Mouse (Mus musculus): ENCODE measurements around the gene Wdr82.
"Not testable (repeated sequence)": the region's sequence is repeated elsewhere in the genome, so short reads cannot be mapped to it uniquely, and the experiment has no call there.

Gene Wdr82

DNA sequence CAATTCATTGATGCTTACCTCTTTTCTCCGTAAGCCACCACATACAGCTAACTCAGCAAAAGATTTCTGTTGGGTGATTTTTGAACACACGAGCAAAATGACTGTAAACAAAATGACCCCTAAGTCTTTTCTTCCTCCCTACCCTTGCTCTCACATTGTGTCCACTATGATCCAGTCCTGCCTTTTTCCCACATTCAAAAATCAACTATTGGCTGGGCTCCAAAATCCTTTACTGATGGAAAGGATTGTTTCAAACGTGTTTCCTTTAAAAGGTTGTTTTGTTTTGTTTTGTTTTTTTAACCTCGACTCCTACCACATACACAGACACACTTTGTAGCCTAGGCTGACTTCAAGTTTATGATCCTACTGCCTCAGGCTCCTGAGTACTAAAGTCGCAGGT, 10.3 kb upstream of the Wdr82 start:
- no peak for DNase-seq (ENCODE audit: low spot score in 2 of 2)

DNA sequence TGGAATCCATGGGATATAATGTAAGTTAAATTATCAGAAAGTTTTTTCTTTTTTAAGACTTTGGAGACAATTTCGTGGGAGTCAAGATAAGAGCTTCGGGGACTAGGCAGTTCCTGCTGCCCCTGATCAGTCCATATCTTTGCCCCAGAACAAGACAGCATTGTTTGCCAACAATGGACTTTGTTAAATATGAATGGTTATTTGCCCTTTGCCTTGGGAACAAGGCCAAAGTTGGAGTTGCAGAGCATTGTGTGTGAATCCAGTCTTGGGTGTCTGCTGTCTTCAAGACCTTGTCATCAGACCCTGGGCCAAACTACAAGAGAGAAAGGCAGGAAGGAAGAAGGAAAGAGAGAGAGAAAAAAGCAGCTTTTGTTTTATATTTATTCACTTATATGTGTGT, 4.0 kb upstream of the Wdr82 start:
- no peak for DNase-seq (ENCODE audit: low spot score in 2 of 2)

- no peak for DNase-seq (ENCODE audit: low spot score in 2 of 2)
These were observed 3.5 kb upstream of the Wdr82 start for GRCm38 (mm10) chr9:106167241-106167640.

GRCm38 (mm10) chr9:106167703-106168102, 3.0 kb upstream of the Wdr82 start:
- no peak for DNase-seq (ENCODE audit: low spot score in 2 of 2)

DNA sequence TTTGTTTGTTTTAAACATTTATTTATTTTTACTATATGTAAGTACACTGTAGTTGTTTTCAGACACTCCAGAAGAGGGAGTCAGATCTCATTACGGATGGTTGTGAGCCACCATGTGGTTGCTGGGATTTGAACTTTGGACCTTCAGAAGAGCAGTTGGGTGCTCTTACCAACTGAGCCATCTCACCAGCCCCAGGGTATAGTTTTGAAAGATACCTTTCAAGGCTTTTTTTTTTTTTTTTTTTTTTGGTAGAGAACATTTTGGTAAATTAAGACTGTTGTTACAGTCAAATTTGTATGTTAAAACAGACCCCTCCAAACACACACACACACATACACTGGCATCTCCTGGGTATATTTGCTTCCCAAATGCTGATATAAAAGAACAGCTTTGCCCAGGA, 1.7 kb upstream of the Wdr82 start:
- DNase-seq (ENCODE audit: low spot score in 2 of 2), result not testable (repeated sequence)

- no peak for DNase-seq (ENCODE audit: low spot score in 2 of 2)
These were observed 811 bp upstream of the Wdr82 start for GRCm38 (mm10) chr9:106169917-106170316.

DNA sequence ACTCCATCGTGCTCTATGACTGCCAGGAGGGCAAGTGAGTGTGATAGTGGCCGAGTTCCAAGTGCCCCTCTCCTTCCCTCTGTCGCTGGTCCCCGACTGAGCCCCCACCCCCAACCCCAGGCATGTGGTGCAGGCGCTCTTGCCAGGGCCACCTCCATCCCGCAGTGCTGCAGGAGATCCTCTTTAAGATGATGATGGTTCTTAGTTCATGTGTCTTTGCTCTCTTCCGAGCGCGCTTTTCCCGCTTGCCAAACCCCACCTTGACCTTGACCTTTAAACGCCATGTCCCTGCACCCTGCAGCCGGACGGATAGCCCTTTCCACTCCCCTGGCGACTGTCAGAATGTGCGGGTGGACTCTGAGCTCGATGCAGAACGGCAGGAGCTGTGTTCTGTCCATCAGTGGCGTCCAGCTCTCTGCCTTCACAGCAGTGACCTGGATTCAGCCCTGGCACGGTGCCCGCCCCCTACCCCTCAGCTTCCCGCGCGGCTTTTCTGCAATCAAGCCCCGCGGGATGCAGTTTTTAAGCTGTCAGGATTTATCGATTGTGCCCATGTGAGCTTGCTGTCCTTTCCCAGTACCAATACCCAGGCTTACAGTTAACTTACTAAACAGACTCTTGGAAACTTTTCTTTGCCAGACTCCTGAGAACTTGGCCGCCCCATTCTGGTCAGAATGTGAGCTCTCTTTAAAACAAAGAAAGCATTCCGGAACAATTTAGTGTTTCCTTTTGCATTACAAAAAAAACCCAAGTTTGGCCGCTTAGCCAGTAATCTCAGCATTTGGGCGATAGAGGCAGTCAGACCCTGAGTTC, 824 bp downstream of the Wdr82 start:
- peak; percentile 52 to 66 for DNase-seq (ENCODE audit: low spot score in 2 of 2)

- DNase-seq (ENCODE audit: low spot score in 2 of 2), result no peak
These were observed 1.8 kb downstream of the Wdr82 start for GRCm38 (mm10) chr9:106172527-106172926.

GRCm38 (mm10) chr9:106173363-106173762, 2.6 kb downstream of the Wdr82 start:
- DNase-seq (ENCODE audit: low spot score in 2 of 2), result no peak

- DNase-seq (ENCODE audit: low spot score in 2 of 2), result no peak
These were observed 4.9 kb downstream of the Wdr82 start for GRCm38 (mm10) chr9:106175552-106176200.

- DNase-seq (ENCODE audit: low spot score in 2 of 2), result no peak
These were observed 6.0 kb downstream of the Wdr82 start for GRCm38 (mm10) chr9:106176769-106177168.

GRCm38 (mm10) chr9:106177799-106178198, 7.1 kb downstream of the Wdr82 start:
- DNase-seq (ENCODE audit: low spot score in 2 of 2), result no peak

DNA sequence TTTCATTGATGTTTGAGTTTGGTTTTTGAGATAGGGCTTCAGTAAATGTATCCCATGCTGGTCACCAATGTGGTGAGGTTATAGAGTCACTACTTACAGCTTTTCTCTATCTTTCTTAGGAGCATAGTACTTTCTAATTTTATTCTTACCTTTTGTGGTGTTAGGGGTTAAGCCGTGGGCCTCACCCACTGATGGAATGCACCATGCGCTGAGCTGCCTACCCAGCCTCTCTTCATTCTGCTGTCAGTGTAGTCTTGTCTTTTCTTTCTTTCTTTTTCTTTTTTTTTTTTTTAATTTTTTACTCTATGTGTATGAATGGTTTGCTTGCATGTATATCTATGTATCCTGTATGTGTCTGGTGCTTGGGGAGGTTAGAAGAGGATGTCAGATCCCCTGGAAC, 8.7 kb downstream of the Wdr82 start:
- no peak for DNase-seq (ENCODE audit: low spot score in 2 of 2)

DNA sequence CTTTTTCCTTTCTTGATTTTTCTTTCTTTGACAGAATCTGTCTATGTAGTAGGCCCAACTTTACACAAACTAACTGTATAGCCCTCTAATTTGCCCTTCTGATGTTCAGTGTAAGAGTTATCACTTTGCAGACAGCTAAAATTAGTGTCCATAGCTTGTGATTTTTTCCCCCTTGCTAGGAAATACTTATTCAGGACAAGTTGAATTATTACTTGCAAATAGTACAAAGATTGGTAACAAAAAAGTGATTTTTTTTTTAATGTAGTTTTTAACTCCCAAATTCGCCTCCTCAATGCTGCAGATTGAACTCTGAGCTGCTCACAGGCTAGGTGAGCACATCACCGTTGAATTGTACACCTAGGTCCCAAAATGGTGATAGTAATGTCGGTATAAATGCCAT, 9.2 kb downstream of the Wdr82 start:
- no peak for DNase-seq (ENCODE audit: low spot score in 2 of 2)

- no peak for DNase-seq (ENCODE audit: low spot score in 2 of 2)
These were observed 11.4 kb downstream of the Wdr82 start for GRCm38 (mm10) chr9:106182146-106182545.

GRCm38 (mm10) chr9:106183996-106184395, 13.3 kb downstream of the Wdr82 start:
- DNase-seq (ENCODE audit: low spot score in 2 of 2), result no peak

- DNase-seq (ENCODE audit: low spot score in 2 of 2), result no peak
These were observed 20.6 kb downstream of the Wdr82 start for GRCm38 (mm10) chr9:106191355-106191754.

- no peak for DNase-seq (ENCODE audit: low spot score in 2 of 2)
These were observed 21.3 kb downstream of the Wdr82 start for GRCm38 (mm10) chr9:106192024-106192423.

DNA sequence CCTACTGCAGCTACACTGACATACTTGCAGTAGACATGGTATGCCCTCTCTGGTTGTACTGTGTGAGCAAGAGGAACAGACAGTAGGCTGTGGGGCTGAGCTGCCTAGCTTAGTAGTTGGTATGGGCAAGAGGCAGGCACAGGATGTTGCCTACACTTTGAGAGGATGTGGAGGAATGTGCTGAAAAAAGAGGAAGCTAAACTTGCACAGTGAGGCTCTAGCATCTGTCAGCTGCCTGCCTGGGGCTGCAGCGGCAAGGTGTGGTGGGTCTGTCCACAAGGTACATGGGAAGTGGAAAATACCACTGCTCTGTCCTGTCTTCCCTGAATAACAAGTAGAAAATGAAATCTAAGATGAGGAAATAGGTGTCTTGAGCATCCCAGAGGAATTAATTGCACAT, 22.3 kb downstream of the Wdr82 start:
- DNase-seq (ENCODE audit: low spot score in 2 of 2), result peak in 1 of 2 experiments; percentile 49

- DNase-seq (ENCODE audit: low spot score in 2 of 2), result no peak
These were observed 23.4 kb downstream of the Wdr82 start for GRCm38 (mm10) chr9:106193930-106194807.

DNA sequence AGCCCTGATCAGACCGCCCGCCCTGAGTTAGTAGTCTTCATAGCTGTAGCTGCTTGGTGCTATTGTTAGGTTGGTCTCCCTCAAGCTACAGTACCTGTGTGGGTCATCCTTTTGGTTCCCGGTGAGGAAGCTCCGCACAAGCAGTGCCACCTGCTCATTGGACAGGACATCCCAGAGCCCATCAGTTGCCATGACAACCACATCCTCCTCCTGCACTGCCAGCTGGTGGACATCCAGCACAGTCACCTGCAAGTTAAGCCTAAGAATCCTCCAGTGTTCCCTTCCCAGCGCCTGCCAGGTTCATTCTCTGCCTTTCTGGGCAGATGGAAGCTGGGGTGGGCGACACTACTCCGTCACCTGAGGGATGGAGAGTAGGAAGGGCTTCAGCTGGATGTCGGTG, 25.0 kb downstream of the Wdr82 start:
- no peak for DNase-seq (ENCODE audit: low spot score in 2 of 2)

DNA sequence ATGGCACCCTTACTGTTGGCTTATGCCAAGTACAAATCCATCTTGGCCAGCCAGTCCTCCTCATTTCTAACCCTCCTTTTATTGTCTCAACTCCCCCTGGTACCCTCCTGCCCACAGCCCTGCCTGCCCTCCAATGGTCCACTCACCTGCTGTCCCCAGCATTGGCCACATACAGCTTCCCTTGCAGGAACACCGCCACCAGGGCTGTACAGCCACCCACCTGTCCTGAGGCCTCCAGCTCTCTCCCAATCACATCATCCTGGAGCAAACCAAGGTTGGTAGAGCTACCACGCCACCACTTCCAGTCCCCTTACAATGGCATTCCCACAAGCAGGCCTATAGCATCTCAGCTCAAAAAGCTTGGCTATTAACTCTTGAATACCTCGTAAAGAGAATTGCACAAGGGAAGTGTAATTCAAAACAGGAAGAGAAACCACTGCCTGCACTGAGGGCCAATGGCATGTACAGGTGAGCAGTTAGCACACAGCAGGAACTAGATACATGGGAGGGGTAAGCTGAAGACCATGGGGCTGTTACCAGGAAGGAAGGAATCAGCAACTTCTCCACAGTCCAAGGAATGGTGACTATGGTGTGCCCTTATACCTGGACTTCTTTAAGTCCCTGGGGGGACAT, 26.5 kb downstream of the Wdr82 start:
- no peak for DNase-seq (ENCODE audit: low spot score in 2 of 2)
